Mouse (Mus musculus): ENCODE data around the gene Gucy2c. TPM values are rescaled to one million over a fixed set of nuclear protein-coding genes. Genes with fewer than 3 reads are reported as not detected.

The Gucy2c gene
- polyA plus RNA-seq, 1 experiment from 2014 or later = 0.40 TPM

GRCm38 (mm10) chr6:136658303-136658702 lies 123.3 kb downstream of the Gucy2c start:
- Histone ChIP-seq H3K27me3 (ENCODE audit: control insufficient read depth, insufficient read depth, low read length) (peaks cover 16% of the 10 kb centered on the region), H3K4me2 (ENCODE audit: low read depth) (no peak overlapping the region), H3K27ac (ENCODE audit: low read depth, low read length) (no peak overlapping the region), H3K9me3 (ENCODE audit: control insufficient read depth, low read length) (no peaks in the 10 kb centered on the region), H3K9ac (ENCODE audit: low read length) (no peak overlapping the region), H3K36me3 (ENCODE audit: control insufficient read depth, insufficient read depth, low read length) (no peaks in the 10 kb centered on the region), H3K4me1 (ENCODE audit: control insufficient read depth, insufficient read depth, low read length) (peaks cover 5% of the 10 kb centered on the region; the same call in 1 of the 2 replicates), H3K4me3 (ENCODE audit: low read depth, low read length) (no peak overlapping the region)
- ATAC-seq (ENCODE audit: insufficient read depth, low FRiP score, low TSS enrichment) (no peak), DNase-seq (ENCODE audit: low spot score) (no peak)
- WGBS = 90% methylated on average over 4 of the region's 4 CpGs

GRCm38 (mm10) chr6:136655786-136656185 lies 125.8 kb downstream of the Gucy2c start:
- no peaks in the 10 kb centered on the region for H3K36me3 ChIP-seq (ENCODE audit: control insufficient read depth, insufficient read depth, low read length)
- H3K27me3 ChIP-seq (ENCODE audit: control insufficient read depth, insufficient read depth, low read length) = peaks cover under 1% of the 10 kb centered on the region; the same call in 1 of the 2 replicates
- H3K9ac ChIP-seq (ENCODE audit: low read length) = no peak overlapping the region
- WGBS = 72% methylated on average over 11 of the region's 11 CpGs
- ATAC-seq (ENCODE audit: insufficient read depth, low FRiP score, low TSS enrichment) (no peak), DNase-seq (ENCODE audit: low spot score) (no peak)
- H3K4me3 ChIP-seq (ENCODE audit: low read depth, low read length) = no peak overlapping the region
- H3K4me2 ChIP-seq (ENCODE audit: low read depth) = no peak overlapping the region
- no peaks in the 10 kb centered on the region for H3K9me3 ChIP-seq (ENCODE audit: control insufficient read depth, low read length)
- H3K27ac ChIP-seq (ENCODE audit: low read depth, low read length) = no peak overlapping the region
- H3K4me1 ChIP-seq (ENCODE audit: control insufficient read depth, insufficient read depth, low read length) = no peaks in the 10 kb centered on the region

GRCm38 (mm10) chr6:136654470-136654869 lies 127.1 kb downstream of the Gucy2c start:
- 82% methylated on average over 18 of the region's 20 CpGs for WGBS
- Histone ChIP-seq H3K9ac (ENCODE audit: low read length) (no peak overlapping the region), H3K36me3 (ENCODE audit: control insufficient read depth, insufficient read depth, low read length) (no peaks in the 10 kb centered on the region), H3K27me3 (ENCODE audit: control insufficient read depth, insufficient read depth, low read length) (no peaks in the 10 kb centered on the region), H3K4me2 (ENCODE audit: low read depth) (no peak overlapping the region), H3K27ac (ENCODE audit: low read depth, low read length) (no peak overlapping the region), H3K4me1 (ENCODE audit: control insufficient read depth, insufficient read depth, low read length) (no peaks in the 10 kb centered on the region), H3K9me3 (ENCODE audit: control insufficient read depth, low read length) (no peaks in the 10 kb centered on the region), H3K4me3 (ENCODE audit: low read depth, low read length) (no peak overlapping the region)
- DNase-seq (ENCODE audit: low spot score) (no peak), ATAC-seq (ENCODE audit: insufficient read depth, low FRiP score, low TSS enrichment) (no peak)

DNA sequence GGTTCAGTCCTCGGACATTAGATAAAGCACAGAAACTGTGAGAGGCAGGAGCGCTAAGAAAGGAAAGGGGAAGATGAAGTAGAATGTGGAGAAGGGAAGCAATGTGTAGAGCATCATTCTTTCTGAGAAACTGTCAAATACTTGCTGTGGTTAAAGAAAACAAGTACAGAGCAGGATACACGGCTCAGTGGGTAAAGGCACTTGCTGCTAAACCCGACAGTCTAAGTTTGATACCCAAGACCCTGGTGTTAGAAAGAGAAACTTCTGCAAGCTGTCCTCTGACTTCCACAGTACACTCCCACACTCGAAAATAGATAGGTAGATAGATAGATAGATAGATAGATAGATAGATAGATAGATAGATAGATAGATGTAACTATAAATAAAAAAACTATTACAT lies 128.2 kb downstream of the Gucy2c start:
- no peaks in the 10 kb centered on the region for H3K36me3 ChIP-seq (ENCODE audit: control insufficient read depth, insufficient read depth, low read length)
- H3K4me2 ChIP-seq (ENCODE audit: low read depth) = no peak overlapping the region
- ATAC-seq (ENCODE audit: insufficient read depth, low FRiP score, low TSS enrichment) (no peak), DNase-seq (ENCODE audit: low spot score) (no peak)
- no peaks in the 10 kb centered on the region for H3K27me3 ChIP-seq (ENCODE audit: control insufficient read depth, insufficient read depth, low read length)
- H3K4me1 ChIP-seq (ENCODE audit: control insufficient read depth, insufficient read depth, low read length) = no peaks in the 10 kb centered on the region
- H3K9me3 ChIP-seq (ENCODE audit: control insufficient read depth, low read length) = no peaks in the 10 kb centered on the region
- 72% methylated on average over 5 of the region's 5 CpGs for WGBS
- H3K4me3 ChIP-seq (ENCODE audit: low read depth, low read length) = no peak overlapping the region
- no peak overlapping the region for H3K27ac ChIP-seq (ENCODE audit: low read depth, low read length)
- no peak overlapping the region for H3K9ac ChIP-seq (ENCODE audit: low read length)

GRCm38 (mm10) chr6:136650664-136651063 lies 130.9 kb downstream of the Gucy2c start:
- H3K9ac ChIP-seq (ENCODE audit: low read length) = no peak overlapping the region
- 91% methylated on average over 8 of the region's 8 CpGs for WGBS
- no peaks in the 10 kb centered on the region for H3K27me3 ChIP-seq (ENCODE audit: control insufficient read depth, insufficient read depth, low read length)

DNA sequence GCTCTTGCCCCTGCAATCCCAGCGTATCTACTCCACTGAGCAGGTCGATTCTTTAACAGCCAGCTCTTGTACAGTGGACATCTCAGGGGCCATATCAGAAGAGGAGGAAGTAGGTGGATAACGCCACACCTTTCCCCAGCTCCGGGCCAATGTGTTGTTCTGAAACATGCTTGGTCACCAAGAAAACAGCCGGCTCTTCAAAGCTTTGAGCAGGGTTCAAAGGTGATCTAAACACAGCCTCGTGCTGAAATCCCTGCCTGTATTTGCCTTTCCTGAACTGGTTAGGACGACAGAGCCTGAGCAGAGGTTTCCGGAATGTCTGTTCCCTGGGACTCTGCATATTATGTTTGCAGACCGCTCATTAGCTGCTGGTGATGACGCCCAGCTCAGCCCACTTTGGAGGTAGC lies 134.1 kb downstream of the Gucy2c start:
- no peak for ATAC-seq (ENCODE audit: insufficient read depth, low FRiP score, low TSS enrichment)

More at GRCm38 (mm10) chr6:136650664-136651063, 130.9 kb downstream of the Gucy2c start:
- no peaks in the 10 kb centered on the region for H3K9me3 ChIP-seq (ENCODE audit: control insufficient read depth, low read length)
- ATAC-seq (ENCODE audit: insufficient read depth, low FRiP score, low TSS enrichment) = no peak
- H3K27ac ChIP-seq (ENCODE audit: low read depth, low read length) = no peak overlapping the region
- H3K4me1 ChIP-seq (ENCODE audit: control insufficient read depth, insufficient read depth, low read length) = no peaks in the 10 kb centered on the region
- no peak for DNase-seq (ENCODE audit: low spot score)
- H3K4me2 ChIP-seq (ENCODE audit: low read depth) = no peak overlapping the region
- H3K4me3 ChIP-seq (ENCODE audit: low read depth, low read length) = no peak overlapping the region
- no peaks in the 10 kb centered on the region for H3K36me3 ChIP-seq (ENCODE audit: control insufficient read depth, insufficient read depth, low read length)

More for the DNA sequence above, 134.1 kb downstream of the Gucy2c start:
- no peaks in the 10 kb centered on the region for H3K9me3 ChIP-seq (ENCODE audit: control insufficient read depth, low read length)
- H3K4me3 ChIP-seq (ENCODE audit: low read depth, low read length) = no peak overlapping the region
- H3K27me3 ChIP-seq (ENCODE audit: control insufficient read depth, insufficient read depth, low read length) = no peaks in the 10 kb centered on the region
- no peaks in the 10 kb centered on the region for H3K4me1 ChIP-seq (ENCODE audit: control insufficient read depth, insufficient read depth, low read length)
- DNase-seq (ENCODE audit: low spot score) = no peak
- H3K4me2 ChIP-seq (ENCODE audit: low read depth) = no peak overlapping the region
- H3K9ac ChIP-seq (ENCODE audit: low read length) = no peak overlapping the region
- no peaks in the 10 kb centered on the region for H3K36me3 ChIP-seq (ENCODE audit: control insufficient read depth, insufficient read depth, low read length)
- 78% methylated on average over 10 of the region's 10 CpGs for WGBS
- no peak overlapping the region for H3K27ac ChIP-seq (ENCODE audit: low read depth, low read length)

Small RNA genes lying within 50 kb of the gene (microRNA-seq; reads per million reads assigned to microRNA genes)
- not detected for gene Gm44364

Other genes with a start within 250 kb of the Gucy2c start
- 2.0 and 2.2 TPM in 2 replicates for gene Plbd1, start 119.8 kb downstream of the Gucy2c start, polyA plus RNA-seq (2014; fragmentation: Nextera tagmentation; extraction: Ambion mirVana)
- 0.61 and 1.0 TPM in 2 replicates for gene Hist4h4, start 22.6 kb upstream of the Gucy2c start, polyA plus RNA-seq (2014; fragmentation: Nextera tagmentation; extraction: Ambion mirVana)
- gene H2afj, start 26.5 kb upstream of the Gucy2c start, polyA plus RNA-seq (2014; fragmentation: Nextera tagmentation; extraction: Ambion mirVana) = 81.5 and 88.1 TPM in 2 replicates
- 0.94 and 1.3 TPM in 2 replicates for gene BC049715, start 45.9 kb upstream of the Gucy2c start, polyA plus RNA-seq (2014; fragmentation: Nextera tagmentation; extraction: Ambion mirVana)
- gene Wbp11, start 46.5 kb upstream of the Gucy2c start, polyA plus RNA-seq (2014; fragmentation: Nextera tagmentation; extraction: Ambion mirVana) = 150 and 154 TPM in 2 replicates
- gene Smco3, start 53.7 kb upstream of the Gucy2c start, polyA plus RNA-seq (2014; fragmentation: Nextera tagmentation; extraction: Ambion mirVana) = 0.50 and 1.0 TPM in 2 replicates
- gene Art4, start 76.0 kb upstream of the Gucy2c start, polyA plus RNA-seq (2014; fragmentation: Nextera tagmentation; extraction: Ambion mirVana) = 1.0 and 1.6 TPM in 2 replicates
- gene Mgp, start 94.1 kb upstream of the Gucy2c start, polyA plus RNA-seq (2014; fragmentation: Nextera tagmentation; extraction: Ambion mirVana) = 8.3 and 10.3 TPM in 2 replicates
- 0.23 and 0.50 TPM in 2 replicates for gene Erp27, start 140.4 kb upstream of the Gucy2c start, polyA plus RNA-seq (2014; fragmentation: Nextera tagmentation; extraction: Ambion mirVana)
- gene Pde6h, start 142.1 kb upstream of the Gucy2c start, polyA plus RNA-seq (2014; fragmentation: Nextera tagmentation; extraction: Ambion mirVana) = not detected in 2 replicates
- gene Arhgdib, start 160.1 kb upstream of the Gucy2c start, polyA plus RNA-seq (2014; fragmentation: Nextera tagmentation; extraction: Ambion mirVana) = 27.2 and 29.7 TPM in 2 replicates